Mouse (Mus musculus) brain, embryonic 14.5 days (tissue): Measurements from ENCODE around the gene Ccdc173.

Experiments
- CTCF ChIP-seq: fragments of 200-500 bp; IDR thresholded peaks from 2 replicates; pipeline ENCODE4 v1.5.1; 2012; ENCODE audit warnings: inconsistent platforms, mild to moderate bottlenecking, moderate library complexity, borderline replicate concordance; ENCODE audit not compliant: insufficient read depth, insufficient read length; ENCODE audit errors: extremely low read depth
- POLR2A ChIP-seq: fragments of 200-500 bp; IDR thresholded peaks from 2 replicates; pipeline ENCODE4 v1.6.1; 2012; ENCODE audit warnings: mild to moderate bottlenecking, inconsistent platforms, borderline replicate concordance; ENCODE audit not compliant: poor library complexity, insufficient read depth, insufficient read length, severe bottlenecking; ENCODE audit errors: extremely low read depth

GRCm38 (mm10) chr2:69764716-69765115, 24.7 kb downstream of the Ccdc173 start:
- TF ChIP-seq CTCF: no peak
- TF ChIP-seq POLR2A: no peak
